ENCODE assay signal across 10 mouse cellular contexts in the genomic region with DNA sequence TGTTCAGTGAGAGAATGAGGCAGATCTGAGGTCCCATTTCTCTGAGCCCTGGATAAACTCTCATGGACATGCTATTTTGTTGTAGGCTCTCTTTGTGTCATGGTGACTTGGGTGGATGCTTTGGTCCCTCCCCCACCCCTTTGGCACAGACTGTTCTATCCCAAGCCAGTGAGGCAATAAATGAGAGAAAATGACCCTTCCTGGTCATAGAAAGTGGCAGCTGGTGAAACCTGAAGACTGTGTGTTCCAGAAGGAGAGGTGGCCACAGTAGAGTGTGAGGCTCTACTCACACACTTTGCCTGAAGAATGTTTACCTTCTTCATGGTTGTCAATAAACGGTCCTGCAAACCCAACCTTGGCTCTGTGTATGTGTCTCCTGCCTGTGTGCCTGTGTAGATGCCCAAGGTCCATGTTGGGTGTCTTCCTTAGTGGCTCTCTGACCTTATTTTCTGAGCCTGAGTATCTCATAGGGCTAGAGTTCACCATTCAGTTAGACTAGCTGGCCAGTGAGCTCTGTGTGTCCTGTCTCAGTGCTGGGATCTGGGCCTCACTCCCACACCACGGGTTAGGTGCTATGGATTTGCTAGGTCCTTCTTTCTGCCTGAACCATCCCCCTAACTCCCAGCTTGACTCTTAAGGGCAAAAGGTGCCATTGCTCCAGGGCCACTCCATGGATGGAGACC.
DNase-seq lines count a peak whose midpoint lies in the region; ATAC-seq lines count a peak whose summit lies in the region.
"Had no signal": no experiment of that assay in that cellular context is flagged by ENCODE, and none has a peak within 500 bp of the region (broad histone marks: within the 10 kb centered on the region; RNA-seq: fewer than 3 reads in every experiment).

No protein-coding gene starts in this region.

- intact Hi-C loops in heart, postnatal 25 days (cut with DNase I), result no loop called here

- H3K9ac ChIP-seq in heart, embryonic 15.5 days, result 0 out of 2 replicates have a peak overlapping the region, but pooled peaks have one; percentile 6
- no peak overlapping the region for H3K9ac ChIP-seq in embryonic facial prominence, embryonic 13.5 days
- no peak overlapping the region for H3K9ac ChIP-seq in intestine, embryonic 15.5 days
- no peak overlapping the region for H3K9ac ChIP-seq in midbrain, embryonic 15.5 days

- H3K36me3 ChIP-seq in heart, embryonic 15.5 days, result no peaks in the 10 kb centered on the region
- no peaks in the 10 kb centered on the region for H3K36me3 ChIP-seq in embryonic facial prominence, embryonic 13.5 days
- no peaks in the 10 kb centered on the region for H3K36me3 ChIP-seq in intestine, embryonic 15.5 days
- H3K36me3 ChIP-seq in midbrain, embryonic 15.5 days (replicated peaks), result no peaks in the 10 kb centered on the region

- 40% methylated on average over 2 of the region's 2 CpGs for WGBS in heart, embryonic 15.5 days
- 28% methylated on average over 2 of the region's 2 CpGs for WGBS in embryonic facial prominence, embryonic 13.5 days
- 34% methylated on average over 2 of the region's 2 CpGs for whole genome bisulfite sequencing in intestine, embryonic 15.5 days
- WGBS in midbrain, embryonic 15.5 days, result 38% methylated on average over 2 of the region's 2 CpGs

- H3K27me3 ChIP-seq in heart, embryonic 15.5 days, result no peaks in the 10 kb centered on the region
- H3K27me3 ChIP-seq in embryonic facial prominence, embryonic 13.5 days, result no peaks in the 10 kb centered on the region
- H3K27me3 ChIP-seq in intestine, embryonic 15.5 days (replicated peaks), result no peaks in the 10 kb centered on the region
- no peaks in the 10 kb centered on the region for H3K27me3 ChIP-seq in midbrain, embryonic 15.5 days (replicated peaks)
- H3K27me3 ChIP-seq: CH12.LX had no signal

- no peaks in the 10 kb centered on the region for H3K9me3 ChIP-seq in heart, embryonic 15.5 days (replicated peaks)
- H3K9me3 ChIP-seq in embryonic facial prominence, embryonic 13.5 days, result no peaks in the 10 kb centered on the region
- no peaks in the 10 kb centered on the region for H3K9me3 ChIP-seq in intestine, embryonic 15.5 days
- no peaks in the 10 kb centered on the region for H3K9me3 ChIP-seq in midbrain, embryonic 15.5 days

- no peak for ATAC-seq in heart, embryonic 15.5 days (replicated peaks; ENCODE audit: insufficient number of reproducible peaks, insufficient read depth, low FRiP score, low read depth)
- no peak for ATAC-seq in embryonic facial prominence, embryonic 13.5 days (ENCODE audit: insufficient number of reproducible peaks, insufficient read depth, low FRiP score, low TSS enrichment, low read depth)
- peak; percentile 51 for ATAC-seq in intestine, embryonic 15.5 days
- no peak for ATAC-seq in midbrain, embryonic 15.5 days (replicated peaks)

- no peak for DNase-seq in heart, postnatal 25 days (ENCODE audit: low spot score)
- no peak for DNase-seq in adrenal gland, adult 2 months
- DNase-seq in embryo, embryonic 11 days, result no peak
- no peak for DNase-seq in gastrocnemius, postnatal 10 days
- DNase-seq: gastrocnemius, postnatal 25 days had no signal

- peak overlapping the region; percentile 77 for H3K27ac ChIP-seq in heart, embryonic 15.5 days
- H3K27ac ChIP-seq in embryonic facial prominence, embryonic 13.5 days, result peak overlapping the region; percentile 84
- H3K27ac ChIP-seq in intestine, embryonic 15.5 days, result peak overlapping the region; percentile 77
- peak overlapping the region; percentile 45; the same call in 1 of the 2 replicates for H3K27ac ChIP-seq in midbrain, embryonic 15.5 days

- H3K4me1 ChIP-seq in heart, embryonic 15.5 days (replicated peaks), result peaks cover 54% of the 10 kb centered on the region
- peaks cover 55% of the 10 kb centered on the region for H3K4me1 ChIP-seq in embryonic facial prominence, embryonic 13.5 days
- peaks cover 32% of the 10 kb centered on the region for H3K4me1 ChIP-seq in intestine, embryonic 15.5 days (replicated peaks)
- peaks cover 22% of the 10 kb centered on the region for H3K4me1 ChIP-seq in midbrain, embryonic 15.5 days

- peak overlapping the region; percentile 56 for H3K4me2 ChIP-seq in heart, embryonic 15.5 days
- H3K4me2 ChIP-seq in embryonic facial prominence, embryonic 13.5 days, result peak overlapping the region; percentile 54
- peak overlapping the region; percentile 45 for H3K4me2 ChIP-seq in intestine, embryonic 15.5 days (replicated peaks)
- peak overlapping the region; percentile 27 for H3K4me2 ChIP-seq in midbrain, embryonic 15.5 days

- H3K4me3 ChIP-seq in heart, embryonic 15.5 days, result peak overlapping the region; percentile 36
- peak overlapping the region; percentile 29 for H3K4me3 ChIP-seq in embryonic facial prominence, embryonic 13.5 days
- peak overlapping the region; percentile 12 for H3K4me3 ChIP-seq in intestine, embryonic 15.5 days (replicated peaks)
- no peak overlapping the region for H3K4me3 ChIP-seq in midbrain, embryonic 15.5 days
